Mouse (Mus musculus) layer of hippocampus, adult 2 months (tissue): Measurements from ENCODE around the gene Egln3. TPM values are rescaled to one million over a fixed set of nuclear protein-coding genes. Genes with fewer than 3 reads are reported as not detected.

Experiments used
- DNase-seq, 2 experiments: peaks; one replicate each; pipeline ENCODE4 v3.0.0; 2022; ENCODE audit warnings: low spot score in 2 of 2
- H3K27ac ChIP-seq: fragments of 200-600 bp; 2 replicates; pipeline ENCODE4 v1.8.1; 2022
- H3K4me3 ChIP-seq: fragments of 200-600 bp; 2 replicates; pipeline ENCODE4 v1.8.1; 2022; ENCODE audit warnings: mild to moderate bottlenecking
- CTCF ChIP-seq: fragments of 200-600 bp; conservative IDR thresholded peaks from 2 replicates; pipeline ENCODE4 v1.8.1; 2022; ENCODE audit warnings: antibody characterized with exemption, mild to moderate bottlenecking, moderate library complexity
- total RNA-seq, 2 experiments: library from RNA; stranded (reverse); gene quantifications; 2 replicates each; pipeline ENCODE4 v1.2.3; 2021

Egln3 gene
- total RNA-seq, 2 experiments from 2014 or later: 4.9 TPM

GRCm38 (mm10) chr12:54222036-54222760 lies 18.5 kb upstream of the Egln3 start:
- H3K4me3 ChIP-seq: no peak overlapping the region
- no peak for DNase-seq
- no peak for TF ChIP-seq CTCF
- no peak overlapping the region for H3K27ac ChIP-seq

DNA sequence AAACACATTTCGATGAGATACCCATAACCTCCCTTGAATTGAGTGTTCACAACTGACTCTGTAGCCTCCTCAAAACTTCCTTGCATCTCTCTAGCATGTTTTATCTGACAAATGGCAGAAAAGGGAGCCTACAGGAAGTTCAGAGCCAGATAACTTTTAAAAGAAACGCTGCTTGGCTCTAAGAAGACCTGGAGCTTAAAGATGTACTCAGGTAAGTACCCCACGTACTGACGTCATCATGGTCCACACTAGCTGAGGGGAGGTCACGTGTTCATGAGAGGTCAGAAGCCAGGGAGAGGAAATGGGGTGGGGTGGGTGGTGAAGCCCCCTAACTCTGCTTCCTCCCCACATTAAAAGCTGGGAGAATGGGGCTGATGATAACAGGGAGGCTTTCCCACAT lies 13.0 kb upstream of the Egln3 start:
- Histone ChIP-seq H3K27ac (no peak overlapping the region), H3K4me3 (no peak overlapping the region)
- no peak for DNase-seq
- no peak for TF ChIP-seq CTCF

DNA sequence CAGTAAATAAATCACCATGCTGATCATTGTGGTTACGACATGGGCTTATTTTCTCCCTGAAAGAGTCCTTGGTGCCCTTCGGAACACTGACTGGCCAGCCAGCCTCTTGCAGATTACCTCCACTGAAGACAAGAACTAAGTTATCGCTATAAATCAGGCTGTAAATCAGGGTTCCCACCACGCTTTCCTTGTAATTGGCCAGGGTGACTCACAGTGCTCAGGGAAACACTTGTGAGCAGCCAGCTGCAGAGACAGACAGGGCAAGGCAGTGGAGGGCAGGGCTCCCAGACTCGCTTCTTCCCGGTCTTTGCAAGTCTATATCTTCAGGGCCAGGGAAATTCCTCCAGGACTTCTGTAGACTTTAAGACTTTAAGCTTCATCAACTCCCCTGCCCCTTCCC lies 10.8 kb upstream of the Egln3 start:
- H3K27ac ChIP-seq: no peak overlapping the region
- no peak for DNase-seq
- no peak for TF ChIP-seq CTCF
- H3K4me3 ChIP-seq: no peak overlapping the region

DNA sequence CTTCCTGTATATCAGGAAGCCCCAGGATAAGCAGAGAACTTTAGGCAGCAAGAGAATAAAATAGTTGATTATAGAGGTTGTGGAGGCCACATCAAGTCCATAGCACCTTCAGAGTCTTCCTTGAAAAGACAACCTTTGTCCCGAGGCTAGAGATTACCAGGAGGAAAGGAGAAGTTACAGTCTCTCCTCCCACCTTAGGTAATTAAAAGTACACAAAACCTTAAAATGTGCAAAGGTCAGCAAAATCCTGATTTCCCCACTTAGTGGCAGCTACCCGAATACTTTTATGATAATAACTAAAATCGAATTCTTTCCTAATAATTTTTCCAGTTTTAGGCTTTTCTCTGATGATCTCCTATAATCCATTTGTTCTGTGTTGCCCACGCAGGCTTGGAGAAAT lies 10.2 kb upstream of the Egln3 start:
- no peak for TF ChIP-seq CTCF

DNA sequence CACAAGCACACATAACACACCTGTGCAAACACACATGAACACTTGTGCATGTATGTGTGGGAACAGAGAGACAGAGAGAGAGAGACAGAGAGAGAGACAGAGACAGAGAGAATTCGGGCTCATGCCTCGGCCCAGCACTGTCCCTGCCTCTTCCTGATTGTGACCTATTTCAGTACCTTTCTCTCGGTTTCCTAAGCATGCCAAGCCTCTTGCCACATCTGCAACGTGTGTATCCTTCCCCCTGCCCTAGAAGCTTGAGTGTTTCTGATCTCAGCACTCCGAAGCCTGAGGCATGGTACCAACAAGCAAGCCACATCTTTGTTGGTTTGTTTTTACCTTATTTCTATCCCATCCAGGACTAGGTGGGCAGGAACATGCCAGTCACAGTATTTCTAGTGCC lies 9.6 kb upstream of the Egln3 start:
- Histone ChIP-seq H3K27ac (no peak overlapping the region), H3K4me3 (no peak overlapping the region)
- no peak for TF ChIP-seq CTCF
- no peak for DNase-seq

More for the DNA sequence above, 10.2 kb upstream of the Egln3 start:
- no peak overlapping the region for H3K4me3 ChIP-seq
- no peak for DNase-seq
- H3K27ac ChIP-seq: no peak overlapping the region

GRCm38 (mm10) chr12:54209182-54209563 lies 5.5 kb upstream of the Egln3 start:
- Histone ChIP-seq H3K27ac (no peak overlapping the region), H3K4me3 (no peak overlapping the region)
- no peak for TF ChIP-seq CTCF
- no peak for DNase-seq

GRCm38 (mm10) chr12:54208433-54209181 lies 4.9 kb upstream of the Egln3 start:
- no peak for DNase-seq
- Histone ChIP-seq H3K27ac (no peak overlapping the region), H3K4me3 (no peak overlapping the region)
- no peak for TF ChIP-seq CTCF

GRCm38 (mm10) chr12:54205731-54206130 lies 2.1 kb upstream of the Egln3 start:
- Histone ChIP-seq H3K4me3 (no peak overlapping the region), H3K27ac (no peak overlapping the region)
- TF ChIP-seq CTCF: no peak
- no peak for DNase-seq

DNA sequence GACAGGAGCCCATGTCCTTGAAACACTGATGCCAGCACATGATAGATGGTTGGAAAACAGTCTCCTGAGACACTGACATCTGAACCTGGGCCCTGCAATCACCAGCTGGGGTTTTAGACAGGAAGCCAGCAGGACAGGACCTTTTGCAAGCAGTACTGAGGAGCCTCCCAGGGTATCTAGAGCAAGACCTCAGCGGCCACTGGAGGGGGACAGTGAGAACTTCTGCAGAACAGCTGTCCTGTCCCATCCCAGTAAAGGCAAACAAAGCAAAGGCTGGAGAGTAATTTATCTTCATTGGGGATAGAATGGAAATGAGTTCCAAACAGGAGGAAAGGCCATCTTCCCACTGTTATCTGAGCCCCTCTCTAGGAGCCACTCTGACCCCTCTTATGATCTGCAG lies 1.5 kb upstream of the Egln3 start:
- Histone ChIP-seq H3K27ac (no peak overlapping the region), H3K4me3 (no peak overlapping the region)
- TF ChIP-seq CTCF: peak; percentile 61
- no peak for DNase-seq

- no peak for TF ChIP-seq CTCF
- H3K27ac ChIP-seq: peak overlapping the region; percentile 46; the same call in 1 of the 2 replicates
- no peak for DNase-seq
- peak overlapping the region; percentile 78 for H3K4me3 ChIP-seq
Measured at GRCm38 (mm10) chr12:54202765-54203655, 650 bp downstream of the Egln3 start.

GRCm38 (mm10) chr12:54202276-54202675 lies 1.4 kb downstream of the Egln3 start:
- TF ChIP-seq CTCF: no peak
- Histone ChIP-seq H3K27ac (no peak overlapping the region), H3K4me3 (no peak overlapping the region)
- no peak for DNase-seq

GRCm38 (mm10) chr12:54200856-54201255 lies 2.8 kb downstream of the Egln3 start:
- Histone ChIP-seq H3K4me3 (no peak overlapping the region), H3K27ac (no peak overlapping the region)
- TF ChIP-seq CTCF: no peak
- no peak for DNase-seq

GRCm38 (mm10) chr12:54200172-54200571 lies 3.5 kb downstream of the Egln3 start:
- Histone ChIP-seq H3K4me3 (no peak overlapping the region), H3K27ac (no peak overlapping the region)
- no peak for DNase-seq
- TF ChIP-seq CTCF: peak; percentile 67
